Mouse (Mus musculus): ENCODE measurements around the gene Resf1. TPM values are rescaled to one million over a fixed set of nuclear protein-coding genes. Genes with fewer than 3 reads are reported as not detected.
"Not testable (repeated sequence)": the region's sequence is repeated elsewhere in the genome, so short reads cannot be mapped to it uniquely, and the experiment has no call there.

The Resf1 gene
- 10 to 100 TPM; 32.5 to 40.2 TPM for total RNA-seq (2021)
- long read RNA-seq, experiment 1, partial matches to known transcripts: 0 of 4 reads
- long read RNA-seq, experiment 1, other reads (novel, unspliced or antisense): 4 of 4 reads
- long read RNA-seq, experiment 2, partial matches to known transcripts: 1 of 5 reads
- long read RNA-seq, experiment 2, other reads (novel, unspliced or antisense): 4 of 5 reads

GRCm38 (mm10) chr6:149308956-149309932 lies at the start of gene Resf1:
Resf1 (plus strand) TSS chr6:149309414.
- DNase-seq: peak; percentile 92 to 94

DNA sequence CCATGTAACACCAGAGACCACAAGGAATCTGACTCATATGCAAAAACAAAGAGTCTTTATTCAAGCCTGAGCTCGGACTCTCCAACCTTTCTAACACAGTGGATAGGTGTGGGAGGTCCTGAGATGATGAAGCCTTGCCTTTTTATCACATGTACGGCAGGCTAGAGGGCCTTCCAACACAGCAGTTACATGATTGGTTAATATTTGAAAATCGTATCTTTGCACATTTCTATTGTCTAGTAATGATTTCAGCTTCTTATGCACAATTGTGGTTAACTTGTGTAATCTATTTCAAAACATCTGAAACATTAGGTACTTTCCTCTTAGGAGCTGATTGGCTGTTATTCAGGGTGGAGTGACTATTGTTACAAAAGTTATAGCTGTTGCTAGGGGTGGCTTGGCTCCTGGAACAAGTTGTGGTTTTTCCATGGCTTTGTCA lies 48.4 kb upstream of the Resf1 start:
- no peak for DNase-seq

GRCm38 (mm10) chr6:149267951-149268350 lies 41.3 kb upstream of the Resf1 start:
- DNase-seq: no peak

GRCm38 (mm10) chr6:149278248-149278731 lies 30.9 kb upstream of the Resf1 start:
- DNase-seq: no peak

- DNase-seq: no peak
Measured at GRCm38 (mm10) chr6:149278866-149279265, 30.3 kb upstream of the Resf1 start.

- DNase-seq: no peak
Measured at GRCm38 (mm10) chr6:149280511-149280910, 28.7 kb upstream of the Resf1 start.

- DNase-seq: not testable (repeated sequence)
Measured at GRCm38 (mm10) chr6:149288190-149288589, 21.0 kb upstream of the Resf1 start.

DNA sequence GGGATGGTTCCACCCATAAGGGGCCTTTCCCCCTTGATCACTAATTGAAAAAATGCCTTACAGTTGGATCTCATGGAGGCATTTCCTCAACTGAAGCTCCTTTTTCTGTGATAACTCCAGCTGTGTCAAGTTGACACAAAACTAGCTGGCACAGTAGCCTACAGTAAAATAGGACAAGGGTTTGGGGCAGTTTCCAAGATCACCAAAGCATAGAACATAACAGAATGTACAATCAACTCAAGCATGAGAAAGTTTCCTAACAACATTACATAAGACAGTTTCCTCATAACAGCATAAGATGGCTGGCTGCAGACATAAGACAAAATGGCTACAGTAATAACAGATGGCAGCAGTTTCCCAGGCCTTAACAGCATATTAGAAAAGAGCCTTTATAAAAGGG lies 6.0 kb upstream of the Resf1 start:
- not testable (repeated sequence) for DNase-seq

DNA sequence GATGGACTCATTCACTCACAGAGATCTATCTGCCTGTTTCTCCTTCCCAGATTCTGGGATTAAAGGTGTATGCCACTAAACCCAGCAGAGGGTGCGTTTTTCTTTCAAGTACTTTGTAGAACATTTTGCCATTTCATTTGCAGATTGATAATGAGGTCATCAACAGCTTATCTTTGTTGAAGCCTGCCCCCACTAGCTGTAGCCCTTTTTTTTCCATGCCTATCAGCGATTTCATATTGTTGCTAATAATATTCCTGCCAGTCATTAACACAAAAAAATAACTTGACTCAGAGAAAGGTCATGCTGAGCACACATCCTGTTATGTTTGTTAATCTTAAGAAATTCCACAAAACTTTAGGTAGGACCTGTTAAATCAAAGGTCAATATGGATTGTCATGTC lies 2.1 kb upstream of the Resf1 start:
- DNase-seq: no peak

DNA sequence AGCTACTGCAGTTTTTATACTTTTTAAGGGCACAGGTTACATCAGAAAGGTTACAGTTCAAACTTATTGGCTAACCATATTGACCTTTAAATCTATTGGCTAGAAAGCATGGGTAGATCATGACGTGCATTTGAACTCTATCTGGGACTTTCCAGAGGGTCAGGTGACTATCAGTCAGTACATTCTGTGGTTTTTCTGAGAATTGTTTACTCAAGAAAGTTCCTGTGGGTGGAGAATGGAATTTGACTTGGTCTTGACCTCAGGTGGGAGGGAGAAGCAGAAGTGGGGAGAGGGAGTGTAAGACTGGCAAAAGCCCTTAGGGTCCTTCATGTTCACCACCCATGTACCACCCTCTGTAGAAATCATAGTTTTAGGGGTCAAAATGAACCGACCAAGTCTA lies 1.4 kb upstream of the Resf1 start:
- no peak for DNase-seq

- no peak for DNase-seq
Measured at GRCm38 (mm10) chr6:149310226-149310625, 1.0 kb downstream of the Resf1 start.

DNA sequence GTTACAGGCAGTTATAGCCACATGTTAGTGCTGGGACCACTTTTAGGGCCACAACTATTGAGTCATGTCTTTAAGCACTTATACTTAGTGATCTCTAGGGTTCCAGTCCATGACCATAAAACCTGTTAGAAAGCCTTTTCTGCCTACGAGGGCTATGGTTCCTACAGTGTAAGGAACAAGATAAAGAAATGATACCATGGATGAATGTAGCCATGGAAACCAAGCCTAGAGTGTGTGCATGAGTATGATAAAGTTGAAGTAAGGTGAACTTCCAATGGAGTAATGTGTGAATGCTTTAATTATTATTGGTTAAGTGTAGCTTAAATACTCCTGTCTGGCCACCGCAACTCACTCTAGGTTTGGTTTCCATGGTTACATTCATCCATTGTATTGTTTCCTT lies 1.8 kb downstream of the Resf1 start:
- no peak for DNase-seq

DNA sequence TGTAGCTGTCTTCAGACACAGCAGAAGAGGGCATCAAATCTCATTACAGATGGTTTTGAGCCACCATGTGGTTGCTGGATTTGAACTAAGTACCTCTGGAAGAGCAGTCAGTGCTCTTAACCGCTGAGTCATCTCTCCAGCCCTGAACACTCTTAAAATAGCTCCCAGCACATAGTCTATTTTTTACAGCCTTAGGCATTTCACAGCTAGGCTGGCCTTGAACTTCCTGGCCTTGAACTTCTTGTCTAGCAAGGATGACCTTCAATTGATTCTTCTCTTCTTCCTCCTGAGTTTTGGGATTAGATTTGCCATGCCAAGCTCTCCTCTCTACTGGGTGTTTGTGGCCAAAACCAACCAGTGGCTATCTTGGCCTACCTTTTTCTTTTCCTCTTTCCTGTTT lies 2.6 kb downstream of the Resf1 start:
- peak in 1 of 2 experiments; percentile 27 for DNase-seq

- no peak for DNase-seq
Measured at GRCm38 (mm10) chr6:149312221-149312620, 3.0 kb downstream of the Resf1 start.

DNA sequence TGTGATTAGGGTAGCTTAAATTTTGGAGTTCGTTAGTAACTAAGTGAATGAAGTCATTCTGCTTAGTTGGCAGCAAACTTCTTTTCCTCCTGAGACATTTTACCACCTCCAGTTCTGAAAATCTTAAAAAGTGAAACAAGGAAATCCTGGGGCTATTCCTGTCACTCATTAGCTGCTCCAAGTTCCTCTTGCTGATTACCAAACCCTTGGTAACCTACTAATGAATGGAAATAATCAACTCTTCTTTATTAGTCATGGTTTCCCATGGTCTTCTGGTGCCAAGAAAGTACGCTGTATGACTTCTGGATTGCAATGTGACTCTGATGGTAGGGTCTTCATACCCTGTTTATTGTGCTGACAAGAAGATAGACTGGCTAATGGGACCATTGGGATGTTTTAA lies 5.7 kb downstream of the Resf1 start:
- DNase-seq: no peak

GRCm38 (mm10) chr6:149323523-149324241 lies 14.5 kb downstream of the Resf1 start:
- DNase-seq: no peak

DNA sequence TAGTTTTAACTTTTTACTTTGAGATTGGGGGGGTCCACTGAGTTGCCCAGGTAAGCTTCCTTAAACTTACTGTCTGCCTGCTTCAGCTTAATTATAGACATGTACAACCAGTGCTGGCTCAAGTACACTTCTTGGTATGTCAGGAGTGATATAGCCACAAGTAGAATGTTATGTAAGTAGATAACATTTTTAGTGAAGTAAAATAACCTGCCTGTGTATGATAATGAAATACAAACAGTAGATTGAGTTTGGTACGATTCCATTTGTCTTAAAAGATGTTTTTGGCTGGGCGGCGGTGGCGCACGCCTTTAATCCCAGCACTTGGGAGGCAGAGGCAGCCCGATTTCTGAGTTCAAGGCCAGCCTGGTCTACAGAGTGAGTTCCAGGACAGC lies 15.0 kb downstream of the Resf1 start:
- DNase-seq: no peak

- DNase-seq: no peak
Measured at GRCm38 (mm10) chr6:149329071-149329470, 19.9 kb downstream of the Resf1 start.

- DNase-seq: no peak
Measured at GRCm38 (mm10) chr6:149330332-149330731, 21.1 kb downstream of the Resf1 start.

GRCm38 (mm10) chr6:149333036-149333435 lies 23.8 kb downstream of the Resf1 start:
- DNase-seq: no peak

GRCm38 (mm10) chr6:149337990-149338389 lies 28.8 kb downstream of the Resf1 start:
- no peak for DNase-seq

GRCm38 (mm10) chr6:149338622-149339021 lies 29.4 kb downstream of the Resf1 start:
- DNase-seq: no peak

- DNase-seq: peak; percentile 48 to 69
Measured at GRCm38 (mm10) chr6:149343802-149344201, 34.6 kb downstream of the Resf1 start.

All from heart, adult 18-20 months (tissue).